Mouse (Mus musculus): ENCODE data around the gene Fpgs.

The Fpgs gene

GRCm38 (mm10) chr2:32671907-32672595 lies 31.9 kb downstream of the Fpgs start:
- no peak for DNase-seq (ENCODE audit: low read depth, low spot score)

- no peak for DNase-seq (ENCODE audit: low read depth, low spot score)
These were observed 32.8 kb downstream of the Fpgs start for GRCm38 (mm10) chr2:32671147-32671546.

GRCm38 (mm10) chr2:32669876-32670275 lies 34.1 kb downstream of the Fpgs start:
- no peak for DNase-seq (ENCODE audit: low read depth, low spot score)

- no peak for DNase-seq (ENCODE audit: low read depth, low spot score)
These were observed 35.8 kb downstream of the Fpgs start for GRCm38 (mm10) chr2:32668176-32668575.

GRCm38 (mm10) chr2:32667775-32668174 lies 36.2 kb downstream of the Fpgs start:
- DNase-seq (ENCODE audit: low read depth, low spot score): no peak

- DNase-seq (ENCODE audit: low read depth, low spot score): no peak
These were observed 38.1 kb downstream of the Fpgs start for GRCm38 (mm10) chr2:32665853-32666252.

GRCm38 (mm10) chr2:32665345-32665744 lies 38.6 kb downstream of the Fpgs start:
- no peak for DNase-seq (ENCODE audit: low read depth, low spot score)

- DNase-seq (ENCODE audit: low read depth, low spot score): no peak
These were observed 41.7 kb downstream of the Fpgs start for GRCm38 (mm10) chr2:32662291-32662690.

GRCm38 (mm10) chr2:32661509-32662107 lies 42.3 kb downstream of the Fpgs start:
- peak; percentile 13 for DNase-seq (ENCODE audit: low read depth, low spot score)

- no peak for DNase-seq (ENCODE audit: low read depth, low spot score)
These were observed 45.1 kb downstream of the Fpgs start for GRCm38 (mm10) chr2:32658873-32659272.

GRCm38 (mm10) chr2:32655826-32656225 lies 48.1 kb downstream of the Fpgs start:
- no peak for DNase-seq (ENCODE audit: low read depth, low spot score)

- DNase-seq (ENCODE audit: low read depth, low spot score): no peak
These were observed 48.6 kb downstream of the Fpgs start for GRCm38 (mm10) chr2:32655394-32655744.

GRCm38 (mm10) chr2:32654743-32655393 lies 49.1 kb downstream of the Fpgs start:
- no peak for DNase-seq (ENCODE audit: low read depth, low spot score)

GRCm38 (mm10) chr2:32653764-32654163 lies 50.2 kb downstream of the Fpgs start:
- DNase-seq (ENCODE audit: low read depth, low spot score): no peak

GRCm38 (mm10) chr2:32647366-32647765 lies 56.6 kb downstream of the Fpgs start:
- no peak for DNase-seq (ENCODE audit: low read depth, low spot score)

GRCm38 (mm10) chr2:32646379-32647056 lies 57.4 kb downstream of the Fpgs start, which contains the start of gene Eng:
Eng (plus strand) TSS chr2:32646595.
- DNase-seq (ENCODE audit: low read depth, low spot score): no peak

- no peak for DNase-seq (ENCODE audit: low read depth, low spot score)
These were observed 58.3 kb downstream of the Fpgs start for GRCm38 (mm10) chr2:32645647-32646046.

GRCm38 (mm10) chr2:32644799-32645475 lies 59.0 kb downstream of the Fpgs start:
- no peak for DNase-seq (ENCODE audit: low read depth, low spot score)

GRCm38 (mm10) chr2:32644083-32644482 lies 59.9 kb downstream of the Fpgs start:
- DNase-seq (ENCODE audit: low read depth, low spot score): no peak

- no peak for DNase-seq (ENCODE audit: low read depth, low spot score)
These were observed 61.1 kb downstream of the Fpgs start for GRCm38 (mm10) chr2:32642813-32643212.

- no peak for DNase-seq (ENCODE audit: low read depth, low spot score)
These were observed 62.1 kb downstream of the Fpgs start for GRCm38 (mm10) chr2:32641810-32642209.

- DNase-seq (ENCODE audit: low read depth, low spot score): no peak
These were observed 63.3 kb downstream of the Fpgs start for GRCm38 (mm10) chr2:32640550-32641051.

Measured in CD4-positive, CD25-positive, alpha-beta regulatory T cell, adult 2 months (primary cell).